Mouse (Mus musculus): ENCODE measurements around the gene Gm45140.
A peak's percentile ranks its signal among the peaks of the same experiment; 100 is the strongest.

Gm45140 gene

DNA sequence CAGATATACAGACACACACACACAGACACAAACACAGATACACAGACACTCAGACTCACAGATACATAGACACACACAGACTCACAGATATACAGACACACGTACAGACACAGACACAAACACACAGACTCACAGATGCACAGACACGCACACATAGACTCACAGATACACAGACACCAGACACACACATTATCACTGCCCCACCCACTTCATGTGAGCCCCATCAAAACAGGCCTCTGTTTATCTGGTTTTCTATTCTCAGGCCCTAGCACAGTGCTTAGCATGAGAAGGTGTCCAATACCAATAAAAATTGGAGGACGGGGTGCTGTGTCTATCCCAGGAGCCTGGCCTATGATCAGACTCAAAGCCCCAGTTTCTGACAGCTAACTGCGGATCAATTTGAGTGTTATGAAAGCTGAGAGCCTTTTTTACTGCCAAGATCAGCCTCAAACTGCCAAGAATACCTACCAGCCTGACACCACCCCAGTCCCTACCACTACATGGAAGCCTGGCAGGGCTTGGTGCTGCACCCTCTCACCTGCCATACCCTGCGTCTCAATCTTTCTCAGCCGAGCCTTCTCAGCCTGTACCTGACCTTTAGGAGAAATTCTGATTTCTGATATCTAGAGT is 39.2 kb downstream of the Gm45140 start:
- no peak for DNase-seq

GRCm38 (mm10) chr6:87795385-87796150 is 40.0 kb downstream of the Gm45140 start:
- DNase-seq: peak; percentile 81

DNA sequence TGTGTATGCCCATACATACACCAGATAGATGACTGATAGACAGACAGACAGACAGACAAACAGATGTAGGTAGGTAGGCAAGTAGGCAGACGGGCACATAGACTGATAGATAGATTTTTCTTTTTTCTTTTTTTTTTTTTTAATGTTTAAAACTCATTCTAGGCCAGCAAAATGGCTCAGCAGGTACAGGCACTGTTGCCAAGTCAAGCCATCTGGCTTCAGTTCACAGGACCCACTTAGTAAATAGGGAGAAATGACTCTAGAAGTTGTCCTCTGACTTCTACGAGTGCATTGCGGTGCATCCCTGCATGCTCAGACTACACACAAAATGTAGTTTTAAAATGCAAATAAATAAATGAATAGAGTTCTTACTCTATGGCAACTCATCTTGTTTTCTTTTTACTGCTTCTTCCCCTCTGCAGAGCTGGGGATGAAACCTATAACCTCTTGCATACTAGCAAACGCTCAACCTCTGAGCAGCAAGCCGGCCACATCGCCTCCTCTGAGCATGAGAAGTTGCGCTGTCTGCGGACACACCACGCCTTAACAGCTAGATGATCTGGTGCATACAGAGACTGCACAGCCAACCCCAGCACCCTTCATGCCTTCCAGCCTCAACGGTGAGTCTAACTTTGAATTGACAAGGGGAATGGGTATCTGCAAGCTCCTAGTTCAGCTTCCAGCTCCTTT is 41.6 kb downstream of the Gm45140 start:
- peak; percentile 92 for DNase-seq

GRCm38 (mm10) chr6:87791826-87792225 is 43.8 kb downstream of the Gm45140 start:
- DNase-seq: peak; percentile 51

DNA sequence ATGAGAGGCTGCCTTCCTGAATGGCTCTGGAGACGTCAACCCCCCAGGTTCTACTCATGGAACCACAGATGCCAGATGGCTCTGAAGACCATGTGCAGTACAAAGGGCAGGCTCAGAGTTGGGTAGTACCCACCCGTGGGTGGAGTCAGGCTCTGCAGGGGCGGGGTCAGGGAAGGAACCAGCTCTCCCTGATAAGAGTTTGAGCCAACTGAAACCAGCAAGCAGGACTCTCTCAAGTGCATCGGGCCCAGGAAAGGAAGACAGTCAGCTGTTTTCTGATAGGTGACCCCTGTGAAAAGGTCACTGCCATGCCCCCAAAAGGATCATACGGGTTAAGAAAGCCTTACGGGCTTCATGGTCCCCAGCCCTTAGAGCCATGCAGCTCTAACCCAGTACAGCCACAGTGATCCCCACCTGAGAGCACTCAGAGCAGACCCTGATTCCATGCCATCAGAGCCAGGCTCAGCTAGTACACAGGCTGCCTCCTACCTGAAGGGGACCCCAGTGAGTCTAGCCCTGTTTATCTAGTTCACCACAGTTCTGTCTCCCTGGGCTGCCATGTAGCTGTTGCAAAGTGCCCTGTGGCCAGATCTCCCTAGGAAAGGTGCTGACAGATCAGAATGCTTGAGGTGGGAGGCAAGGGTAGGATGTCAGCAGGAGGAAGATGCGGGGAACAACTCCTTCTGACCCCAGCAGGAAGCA is 44.7 kb downstream of the Gm45140 start:
- DNase-seq: peak; percentile 48

- peak; percentile 5 for DNase-seq
Measured at GRCm38 (mm10) chr6:87789791-87790190, 45.8 kb downstream of the Gm45140 start.

DNA sequence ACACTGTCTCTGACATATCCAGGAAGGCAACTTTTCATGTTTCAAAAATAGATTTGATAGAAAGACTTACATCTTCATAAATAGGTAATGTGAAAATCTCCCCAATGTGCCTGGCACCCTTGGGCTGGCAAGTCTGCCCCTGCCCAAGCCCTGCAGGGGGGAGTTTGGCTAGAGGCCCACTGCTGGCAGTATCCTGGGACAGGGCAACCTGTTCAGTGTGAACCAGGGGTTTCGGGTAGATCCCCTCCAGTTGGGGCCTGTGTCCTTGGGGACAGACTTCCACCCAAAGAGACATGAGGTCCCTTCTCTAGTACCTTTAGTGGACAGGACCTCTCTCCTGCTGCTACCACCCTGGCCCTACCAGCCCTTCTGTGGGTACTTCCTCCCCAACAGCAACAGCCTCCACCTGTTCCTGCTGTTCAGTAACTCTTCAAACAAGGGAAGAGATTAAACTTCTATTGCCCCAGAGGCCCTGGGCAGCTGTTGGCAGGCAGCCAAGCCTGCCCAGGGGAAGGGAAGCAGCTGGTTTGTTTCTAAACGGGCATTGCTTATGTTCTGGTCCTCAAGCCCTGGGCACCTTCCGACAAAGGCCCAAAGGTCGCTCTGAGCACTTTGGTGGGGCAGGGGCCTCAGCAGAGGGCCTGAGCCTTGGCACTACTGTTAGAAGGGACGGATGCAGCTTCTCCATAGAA is 46.6 kb downstream of the Gm45140 start:
- peak; percentile 29 for DNase-seq

DNA sequence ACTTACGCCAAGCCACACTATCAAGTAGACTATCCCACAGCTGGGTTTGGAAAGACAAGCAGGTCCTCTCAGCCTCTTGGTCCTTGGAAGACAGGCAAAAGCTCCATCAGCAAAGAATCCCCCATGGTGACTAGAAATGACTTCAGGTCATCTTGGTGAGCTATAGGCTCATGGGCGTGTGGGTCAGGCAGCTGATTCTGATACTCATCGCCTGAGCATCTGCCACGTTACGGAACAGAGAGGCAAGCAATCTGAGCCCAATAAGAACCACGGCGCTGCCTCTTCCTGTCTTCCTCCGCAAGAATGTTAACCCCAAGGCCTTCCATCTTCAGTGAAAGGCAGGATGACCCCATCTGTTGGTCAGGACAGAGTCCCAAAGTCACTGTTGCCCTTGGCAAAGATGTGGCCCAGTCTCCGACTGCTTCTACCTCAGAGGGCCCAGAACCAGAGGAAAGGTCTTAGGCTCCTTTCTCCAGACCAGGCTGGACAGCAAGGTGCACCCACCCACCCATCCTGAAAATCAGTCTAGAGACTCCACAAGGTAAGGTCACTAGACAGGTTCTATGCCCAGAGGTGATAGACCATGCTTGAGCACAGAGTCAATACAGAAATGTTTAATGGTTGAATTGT is 47.2 kb downstream of the Gm45140 start:
- DNase-seq: peak; percentile 3

- peak; percentile 7 for DNase-seq
Measured at GRCm38 (mm10) chr6:87787108-87787890, 48.3 kb downstream of the Gm45140 start.

DNA sequence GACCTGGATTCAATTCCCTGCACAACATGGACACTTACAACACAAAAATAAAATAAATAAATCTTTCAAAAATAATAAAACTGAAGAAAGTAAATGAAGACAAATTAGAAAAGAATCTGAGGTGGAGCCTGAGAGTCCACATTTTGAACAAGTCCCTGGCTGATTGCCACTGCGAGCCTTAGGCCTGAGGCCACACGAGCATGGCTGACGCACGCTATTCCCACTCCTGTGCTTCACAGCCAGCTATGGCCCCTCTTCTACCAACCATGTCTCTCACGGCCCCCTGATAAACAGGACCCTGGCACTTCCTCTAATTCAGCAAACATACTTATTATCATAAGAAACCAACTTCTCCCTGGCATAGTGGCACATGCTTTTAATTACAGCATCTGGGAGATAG is 49.0 kb downstream of the Gm45140 start:
- peak; percentile 15 for DNase-seq

GRCm38 (mm10) chr6:87784033-87784432 is 51.6 kb downstream of the Gm45140 start:
- no peak for DNase-seq

GRCm38 (mm10) chr6:87780546-87781301 is 54.9 kb downstream of the Gm45140 start:
- DNase-seq: no peak

GRCm38 (mm10) chr6:87779174-87780165 is 56.1 kb downstream of the Gm45140 start:
- DNase-seq: peak; percentile 23

DNA sequence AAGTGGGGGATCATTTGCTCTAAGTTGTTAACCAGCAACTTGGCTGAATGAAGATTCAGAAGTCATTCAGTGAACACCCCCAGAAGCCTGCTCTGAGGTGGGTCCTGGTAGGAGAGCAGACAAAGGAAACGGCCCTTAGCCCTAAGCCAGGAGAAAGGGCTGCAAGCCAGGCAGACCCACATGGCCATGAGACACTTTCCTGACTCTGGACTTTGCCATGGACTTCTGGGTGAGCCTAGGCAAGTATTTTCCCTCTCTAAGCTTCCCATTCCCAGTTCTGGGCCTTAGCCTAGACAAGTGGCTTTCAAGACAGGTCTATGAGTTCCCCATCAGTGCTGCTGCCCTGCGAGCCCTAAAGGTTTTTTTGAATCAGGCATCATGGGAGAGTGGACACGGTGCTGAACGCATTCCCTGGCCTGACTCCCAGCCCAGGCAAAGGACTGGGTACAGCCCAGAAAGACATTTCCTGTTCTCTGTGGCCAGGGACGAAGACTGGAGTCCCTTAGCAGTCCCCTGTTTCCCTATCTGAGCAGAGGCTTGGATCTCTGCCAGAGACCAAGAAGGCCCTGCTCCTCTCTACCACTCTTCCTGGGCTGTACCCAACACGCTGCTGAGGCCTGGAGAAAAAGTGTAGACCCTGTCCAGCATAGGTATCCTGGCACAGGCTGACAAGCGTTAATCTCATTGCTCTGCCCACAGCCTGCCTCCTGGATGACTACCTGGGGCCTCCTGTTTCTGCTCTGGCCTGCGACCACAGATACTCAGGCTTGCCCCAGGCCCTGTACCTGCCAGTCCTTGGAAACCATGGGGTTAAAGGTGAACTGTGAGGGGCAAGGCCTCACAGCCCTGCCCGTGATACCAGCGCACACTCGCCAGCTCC is 57.1 kb downstream of the Gm45140 start:
- no peak for DNase-seq

DNA sequence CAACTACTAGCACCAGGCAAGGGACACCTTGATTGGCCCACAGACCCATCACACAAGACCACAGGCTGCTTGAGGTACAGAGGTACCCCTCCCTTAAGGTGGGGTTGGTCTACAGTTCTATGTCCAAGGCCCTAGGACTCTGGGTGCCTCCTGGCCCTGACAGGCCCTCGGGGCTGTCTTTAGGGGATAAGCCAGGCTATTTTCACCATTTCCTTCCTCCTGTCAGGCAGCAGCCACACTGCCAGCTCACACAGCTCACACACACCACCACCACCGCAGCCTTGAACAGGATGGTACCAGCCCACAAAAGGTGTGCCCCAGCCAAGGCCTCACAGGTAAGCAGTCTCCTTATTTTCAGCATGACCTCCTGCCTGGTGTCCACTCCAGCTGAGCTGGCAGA is 57.8 kb downstream of the Gm45140 start, which contains the start of gene Gp9:
TSS of gene Gp9 (plus strand) at position 231 of the 400 bp plus-strand sequence.
- no peak for DNase-seq

DNA sequence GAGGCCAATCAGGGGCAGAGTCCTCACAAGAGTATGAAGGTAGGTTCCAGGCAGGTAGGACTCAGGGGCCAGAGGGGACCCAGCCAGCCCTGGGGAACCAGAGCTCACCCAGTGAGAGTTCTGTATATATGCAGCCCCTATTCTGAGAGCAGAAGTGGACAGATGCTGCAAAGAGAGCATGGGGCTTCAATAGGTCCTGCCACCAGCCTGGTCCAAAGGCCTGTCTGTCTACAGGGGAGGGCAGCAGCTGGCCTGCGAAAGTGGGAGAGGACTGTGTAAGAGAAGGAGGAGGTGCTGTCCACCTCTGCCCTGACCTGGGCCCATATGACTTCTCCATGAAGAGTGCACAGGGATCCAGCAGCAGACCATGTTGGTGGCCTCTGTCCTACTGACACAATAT is 58.9 kb downstream of the Gm45140 start:
- no peak for DNase-seq

DNA sequence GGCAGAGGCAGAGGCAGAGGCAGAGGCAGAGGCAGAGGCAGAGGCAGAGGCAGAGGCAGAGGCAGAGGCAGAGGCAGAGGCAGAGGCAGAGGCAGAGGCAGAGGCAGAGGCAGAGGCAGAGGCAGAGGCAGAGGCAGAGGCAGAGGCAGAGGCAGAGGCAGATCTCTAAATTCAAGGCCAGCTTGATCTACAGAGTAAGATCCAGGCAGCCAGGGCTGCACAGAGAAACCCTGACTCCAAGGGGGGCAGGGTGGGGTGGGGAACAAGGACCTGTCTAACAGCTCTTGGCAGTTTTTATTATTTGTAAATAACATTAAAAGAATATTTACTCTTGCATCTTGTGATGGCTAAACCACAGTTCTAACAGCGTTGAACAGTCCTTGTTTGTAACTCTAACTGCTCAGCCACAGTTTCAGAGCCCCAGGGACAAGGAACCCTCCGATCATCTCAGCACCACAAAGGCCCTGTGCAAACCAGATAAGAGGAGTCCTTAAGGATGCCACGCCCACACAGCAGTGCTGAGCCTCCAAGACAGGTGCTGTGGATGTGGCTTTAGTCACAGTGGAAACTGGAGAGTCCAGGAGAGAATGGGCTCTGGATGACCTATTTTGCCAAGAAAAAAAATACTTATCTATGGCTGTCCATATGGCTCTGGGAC is 59.9 kb downstream of the Gm45140 start:
- no peak for DNase-seq

DNA sequence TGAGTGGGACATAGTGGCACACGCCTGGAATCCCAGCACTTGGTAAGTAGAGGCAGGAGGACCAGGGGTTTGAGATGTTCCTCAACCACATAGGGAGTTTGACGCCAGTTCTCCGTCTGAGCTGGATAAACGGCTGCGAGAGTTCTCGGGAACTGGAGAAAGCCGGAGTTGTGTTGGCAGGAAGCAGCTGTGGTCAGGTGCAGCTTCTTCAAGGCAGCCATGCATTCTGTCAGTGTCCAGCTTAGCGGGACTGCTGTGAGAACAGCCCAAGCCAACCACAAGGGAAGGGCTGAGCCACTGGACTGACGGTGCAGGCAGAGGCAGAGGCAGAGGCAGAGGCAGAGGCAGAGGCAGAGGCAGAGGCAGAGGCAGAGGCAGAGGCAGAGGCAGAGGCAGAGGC is 60.7 kb downstream of the Gm45140 start:
- no peak for DNase-seq
